Mouse (Mus musculus): ENCODE measurements around the gene Lig1. TPM values are rescaled to one million over a fixed set of nuclear protein-coding genes. Genes with fewer than 3 reads are reported as not detected.

The Lig1 gene
- total and polyA plus RNA-seq, 3 experiments = 1.6 to 2.7 (median 2.6) TPM

DNA sequence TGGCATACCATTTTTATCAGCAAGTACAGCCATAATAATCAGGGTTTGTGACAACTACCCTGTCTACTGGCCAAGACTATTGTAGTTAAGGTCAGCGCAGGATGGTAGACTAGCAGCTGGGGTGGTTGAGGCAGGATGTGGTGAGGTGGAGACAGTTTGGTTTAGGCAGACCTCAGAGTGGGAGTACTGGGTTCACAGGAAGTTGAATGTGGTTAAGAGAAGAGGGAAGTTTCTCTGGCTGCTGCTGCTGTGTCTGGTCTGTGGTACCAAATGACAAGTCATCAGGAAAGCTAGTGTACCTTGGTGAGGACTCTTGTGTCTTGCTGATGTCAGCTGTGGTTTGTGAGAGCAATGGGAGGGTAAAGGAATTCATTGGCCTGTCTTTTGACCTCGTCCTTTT is 25.7 kb downstream of the Lig1 start:
- H3K36me3 ChIP-seq (ENCODE audit: control insufficient read depth, insufficient read depth, low read length) = no peaks in the 10 kb centered on the region
- peak in 1 of 2 experiments; percentile 10 for DNase-seq
- WGBS = 77% methylated on average over 2 of the region's 2 CpGs
- no peak overlapping the region for H3K27ac ChIP-seq
- no peaks in the 10 kb centered on the region for H3K4me1 ChIP-seq (ENCODE audit: control insufficient read depth, insufficient read depth, low read length)
- H3K79me2 ChIP-seq (replicated peaks; ENCODE audit: control insufficient read depth, insufficient read depth, low read length) = no peaks in the 10 kb centered on the region
- no peaks in the 10 kb centered on the region for H3K27me3 ChIP-seq (ENCODE audit: control insufficient read depth, insufficient read depth, low read length)
- TF ChIP-seq EP300 (IDR thresholded peaks at IDR 0.05; ENCODE audit: insufficient read depth, low read depth, low read length) = no peak
- no peak for TF ChIP-seq POLR2A (IDR thresholded peaks at IDR 0.05; ENCODE audit: insufficient read depth, low read depth, low read length)
- TF ChIP-seq CTCF (IDR thresholded peaks at IDR 0.05) = no peak
- no peak overlapping the region for H3K4me3 ChIP-seq
- intact Hi-C loops (cut with DNase I) = no loop called here
- no peak overlapping the region for H3K9ac ChIP-seq (ENCODE audit: low read depth, low read length)

DNA sequence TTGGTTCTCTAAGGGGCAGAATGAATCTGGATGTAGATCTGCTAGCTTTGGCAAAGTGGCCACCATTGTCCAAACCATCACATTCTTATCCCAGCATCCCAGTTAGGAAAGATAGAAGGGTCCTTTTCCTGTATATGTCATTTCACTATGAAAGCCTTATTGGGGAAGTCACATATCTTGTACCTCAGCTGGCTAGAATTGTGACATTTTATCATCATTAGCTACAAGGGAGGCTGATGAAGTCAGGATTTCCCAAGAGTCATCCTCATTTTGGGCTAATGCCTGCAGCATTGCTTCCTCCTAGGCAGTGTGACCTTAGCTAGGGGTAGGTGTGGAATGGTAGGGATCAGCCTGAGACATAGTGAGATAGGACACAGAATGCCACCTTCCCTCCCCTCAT is 26.3 kb downstream of the Lig1 start:
- H3K27ac ChIP-seq = no peak overlapping the region
- H3K4me3 ChIP-seq = no peak overlapping the region
- intact Hi-C loops (cut with DNase I) = no loop called here
- H3K36me3 ChIP-seq (ENCODE audit: control insufficient read depth, insufficient read depth, low read length) = no peaks in the 10 kb centered on the region
- no peak for DNase-seq
- H3K79me2 ChIP-seq (replicated peaks; ENCODE audit: control insufficient read depth, insufficient read depth, low read length) = no peaks in the 10 kb centered on the region
- H3K27me3 ChIP-seq (ENCODE audit: control insufficient read depth, insufficient read depth, low read length) = no peaks in the 10 kb centered on the region
- H3K4me1 ChIP-seq (ENCODE audit: control insufficient read depth, insufficient read depth, low read length) = no peaks in the 10 kb centered on the region
- no peak for TF ChIP-seq POLR2A (IDR thresholded peaks at IDR 0.05; ENCODE audit: insufficient read depth, low read depth, low read length)
- no peak for TF ChIP-seq CTCF (IDR thresholded peaks at IDR 0.05)
- TF ChIP-seq EP300 (IDR thresholded peaks at IDR 0.05; ENCODE audit: insufficient read depth, low read depth, low read length) = no peak
- H3K9ac ChIP-seq (ENCODE audit: low read depth, low read length) = no peak overlapping the region

DNA sequence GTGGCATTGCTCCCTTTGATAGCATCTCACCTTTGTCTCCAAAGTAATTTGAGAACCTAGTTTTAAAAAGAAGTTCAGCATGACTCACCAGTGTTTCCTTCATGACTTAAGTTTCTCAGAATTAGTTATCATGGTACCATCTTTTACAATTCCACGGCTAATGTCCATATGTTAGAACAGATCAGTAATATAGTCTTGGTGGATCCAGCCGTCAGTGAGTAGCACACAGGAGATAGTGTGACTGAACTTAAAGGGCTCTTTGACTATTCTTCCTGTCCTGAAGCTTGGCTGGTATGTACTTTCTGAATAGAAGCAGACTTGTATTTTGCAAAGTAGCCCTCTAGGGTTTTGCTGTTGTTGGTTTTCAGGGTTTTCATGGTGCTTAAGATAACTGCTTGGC is 32.3 kb downstream of the Lig1 start:
- 84% methylated on average over 2 of the region's 2 CpGs for WGBS
- H3K4me3 ChIP-seq = no peak overlapping the region
- no peaks in the 10 kb centered on the region for H3K79me2 ChIP-seq (replicated peaks; ENCODE audit: control insufficient read depth, insufficient read depth, low read length)
- no peaks in the 10 kb centered on the region for H3K36me3 ChIP-seq (ENCODE audit: control insufficient read depth, insufficient read depth, low read length)
- TF ChIP-seq EP300 (IDR thresholded peaks at IDR 0.05; ENCODE audit: insufficient read depth, low read depth, low read length) (no peak), CTCF (IDR thresholded peaks at IDR 0.05) (no peak), POLR2A (IDR thresholded peaks at IDR 0.05; ENCODE audit: insufficient read depth, low read depth, low read length) (no peak)
- no peak for DNase-seq
- no peak overlapping the region for H3K27ac ChIP-seq
- H3K27me3 ChIP-seq (ENCODE audit: control insufficient read depth, insufficient read depth, low read length) = no peaks in the 10 kb centered on the region
- intact Hi-C loops (cut with DNase I) = no loop called here
- H3K9ac ChIP-seq (ENCODE audit: low read depth, low read length) = no peak overlapping the region
- peaks cover 2% of the 10 kb centered on the region; the same call in 1 of the 2 replicates for H3K4me1 ChIP-seq (ENCODE audit: control insufficient read depth, insufficient read depth, low read length)

DNA sequence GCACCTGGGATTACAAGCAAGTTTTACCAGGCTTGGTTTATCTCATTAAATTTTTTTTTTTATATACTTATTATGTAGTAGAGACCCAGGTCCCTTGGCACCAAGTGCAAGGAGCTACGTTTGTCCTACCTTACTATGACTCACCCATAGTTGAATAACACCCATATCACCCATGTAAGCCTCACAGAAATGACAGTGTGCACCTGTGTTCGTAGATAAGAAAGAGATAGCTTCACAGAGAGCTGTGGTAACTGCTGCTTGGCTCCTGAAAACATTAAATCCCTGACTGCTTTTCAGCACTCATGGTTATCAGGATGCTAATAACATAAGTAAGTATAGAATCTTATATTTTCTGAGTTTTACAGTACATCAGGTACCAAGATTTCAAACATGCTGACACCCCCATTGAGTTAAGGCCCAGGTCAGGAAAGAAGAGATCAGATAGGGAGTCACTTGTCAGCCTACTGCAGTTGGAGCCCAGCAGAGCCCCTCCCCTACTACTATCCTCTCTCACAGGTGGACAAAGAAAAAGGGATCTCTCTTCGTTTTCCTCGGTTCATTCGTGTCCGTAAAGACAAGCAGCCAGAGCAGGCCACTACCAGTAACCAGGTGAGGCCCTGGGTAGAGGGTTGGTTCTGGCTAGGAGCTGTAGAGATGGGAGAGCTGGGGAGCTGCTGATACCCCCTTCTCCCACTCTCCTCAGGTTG is 33.6 kb downstream of the Lig1 start:
- Histone ChIP-seq H3K27ac (no peak overlapping the region), H3K4me3 (no peak overlapping the region), H3K36me3 (ENCODE audit: control insufficient read depth, insufficient read depth, low read length) (no peaks in the 10 kb centered on the region), H3K4me1 (ENCODE audit: control insufficient read depth, insufficient read depth, low read length) (peaks cover 2% of the 10 kb centered on the region; the same call in 1 of the 2 replicates), H3K27me3 (ENCODE audit: control insufficient read depth, insufficient read depth, low read length) (no peaks in the 10 kb centered on the region), H3K9ac (ENCODE audit: low read depth, low read length) (no peak overlapping the region), H3K79me2 (replicated peaks; ENCODE audit: control insufficient read depth, insufficient read depth, low read length) (no peaks in the 10 kb centered on the region)
- TF ChIP-seq CTCF (IDR thresholded peaks at IDR 0.05) (no peak), POLR2A (IDR thresholded peaks at IDR 0.05; ENCODE audit: insufficient read depth, low read depth, low read length) (no peak), EP300 (IDR thresholded peaks at IDR 0.05; ENCODE audit: insufficient read depth, low read depth, low read length) (no peak)
- intact Hi-C loops (cut with DNase I) = no loop called here
- 91% methylated on average over 6 of the region's 6 CpGs for WGBS
- no peak for DNase-seq

DNA sequence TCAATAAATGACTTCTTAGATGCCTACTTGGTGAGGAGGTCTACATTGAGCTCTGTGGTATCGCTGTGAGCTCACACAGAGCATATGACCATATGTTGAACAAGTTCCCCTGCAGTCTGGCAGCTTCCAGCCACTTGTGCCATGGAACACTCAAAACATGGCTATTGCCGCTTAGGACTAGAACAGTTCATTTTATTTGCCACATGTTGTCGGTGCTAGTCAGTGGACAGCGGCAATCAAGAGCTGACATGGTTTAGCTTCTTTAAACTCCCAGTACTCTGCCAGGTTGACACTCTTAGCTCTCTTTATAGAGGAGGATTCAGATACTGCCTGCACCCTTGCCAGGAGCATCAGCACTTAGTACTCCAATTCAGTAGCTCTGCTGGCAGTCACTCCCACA is 34.3 kb downstream of the Lig1 start:
- Histone ChIP-seq H3K4me3 (no peak overlapping the region), H3K27ac (no peak overlapping the region), H3K4me1 (ENCODE audit: control insufficient read depth, insufficient read depth, low read length) (peaks cover 2% of the 10 kb centered on the region; the same call in 1 of the 2 replicates), H3K9ac (ENCODE audit: low read depth, low read length) (no peak overlapping the region), H3K36me3 (ENCODE audit: control insufficient read depth, insufficient read depth, low read length) (no peaks in the 10 kb centered on the region), H3K79me2 (replicated peaks; ENCODE audit: control insufficient read depth, insufficient read depth, low read length) (no peaks in the 10 kb centered on the region), H3K27me3 (ENCODE audit: control insufficient read depth, insufficient read depth, low read length) (no peaks in the 10 kb centered on the region)
- TF ChIP-seq POLR2A (IDR thresholded peaks at IDR 0.05; ENCODE audit: insufficient read depth, low read depth, low read length) (no peak), EP300 (IDR thresholded peaks at IDR 0.05; ENCODE audit: insufficient read depth, low read depth, low read length) (no peak), CTCF (IDR thresholded peaks at IDR 0.05) (no peak)
- 97% methylated on average over 4 of the region's 4 CpGs for WGBS
- DNase-seq = no peak
- intact Hi-C loops (cut with DNase I) = no loop called here

DNA sequence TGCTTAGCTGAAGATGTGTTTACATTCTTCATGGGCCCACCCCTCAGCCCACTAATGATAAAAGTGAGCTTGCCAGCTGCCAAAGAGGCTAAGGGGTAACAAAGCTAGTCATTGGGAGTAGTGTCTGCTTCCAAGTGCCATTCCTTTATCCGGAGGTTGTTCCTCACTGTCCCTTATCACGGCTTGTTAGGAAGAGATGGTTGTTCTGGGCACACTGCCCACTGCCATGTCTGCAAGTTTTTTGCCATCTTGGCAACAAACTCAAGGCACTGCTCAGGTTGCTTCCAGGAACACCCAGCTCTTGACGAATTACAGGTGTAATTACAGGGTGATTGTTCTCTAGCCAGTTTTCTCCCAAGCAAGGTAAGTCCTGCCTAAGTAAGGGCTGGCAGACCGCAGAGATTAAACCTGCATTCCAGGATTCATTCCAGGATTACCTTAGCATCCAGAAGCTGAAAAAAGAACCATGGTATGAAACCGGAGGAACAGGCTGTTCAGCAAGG is 37.1 kb downstream of the Lig1 start:
- TF ChIP-seq CTCF (IDR thresholded peaks at IDR 0.05) (no peak), EP300 (IDR thresholded peaks at IDR 0.05; ENCODE audit: insufficient read depth, low read depth, low read length) (no peak), POLR2A (IDR thresholded peaks at IDR 0.05; ENCODE audit: insufficient read depth, low read depth, low read length) (no peak)
- Histone ChIP-seq H3K27ac (no peak overlapping the region), H3K27me3 (ENCODE audit: control insufficient read depth, insufficient read depth, low read length) (no peaks in the 10 kb centered on the region), H3K4me3 (no peak overlapping the region), H3K9ac (ENCODE audit: low read depth, low read length) (no peak overlapping the region), H3K79me2 (replicated peaks; ENCODE audit: control insufficient read depth, insufficient read depth, low read length) (no peaks in the 10 kb centered on the region), H3K36me3 (ENCODE audit: control insufficient read depth, insufficient read depth, low read length) (no peaks in the 10 kb centered on the region), H3K4me1 (ENCODE audit: control insufficient read depth, insufficient read depth, low read length) (peaks cover 2% of the 10 kb centered on the region; the same call in 1 of the 2 replicates)
- 37% methylated on average over 5 of the region's 5 CpGs for WGBS
- no peak for DNase-seq
- intact Hi-C loops (cut with DNase I) = no loop called here

All from heart, adult 2 months (tissue).